In genomic region chr7:112426811-112427210, GRCm38 (mm10) we compare ENCODE assay signal across 9 mouse cellular contexts. TPM values are rescaled to one million over a fixed set of nuclear protein-coding genes. Genes with fewer than 3 reads are reported as not detected.
DNase-seq lines count a peak whose midpoint lies in the region; ATAC-seq and TF ChIP-seq lines count a peak whose summit lies in the region.
"Had no signal": no experiment of that assay in that cellular context is flagged by ENCODE, and none has a peak within 500 bp of the region (broad histone marks: within the 10 kb centered on the region; RNA-seq: fewer than 3 reads in every experiment).

No protein-coding gene starts in this region.

- H3K27ac ChIP-seq in lung, embryonic 14.5 days (ENCODE audit: low read depth): peak overlapping the region; percentile 100; the same call in 1 of the 2 replicates
- peak overlapping the region; percentile 98 for H3K27ac ChIP-seq in heart, postnatal 0 days (ENCODE audit: low read depth)
- H3K27ac ChIP-seq in neural tube, embryonic 13.5 days (replicated peaks): no peak overlapping the region

- H3K4me2 ChIP-seq in lung, embryonic 14.5 days: peak overlapping the region; percentile 83
- peak overlapping the region; percentile 71 for H3K4me2 ChIP-seq in heart, postnatal 0 days (ENCODE audit: low read depth, low read length)
- H3K4me2 ChIP-seq in neural tube, embryonic 13.5 days: peak overlapping the region; percentile 91

- H3K4me3 ChIP-seq in lung, embryonic 14.5 days (ENCODE audit: low read depth, low read length): peak overlapping the region; percentile 76; the same call in 1 of the 2 replicates
- H3K4me3 ChIP-seq in heart, postnatal 0 days (ENCODE audit: low read depth, low read length): peak overlapping the region; percentile 72; the same call in 1 of the 2 replicates
- no peak overlapping the region for H3K4me3 ChIP-seq in neural tube, embryonic 13.5 days

- TF ChIP-seq EP300 in heart, postnatal 0 days (IDR thresholded peaks at IDR 0.05; ENCODE audit: low read depth): no peak

- no peak for ATAC-seq in lung, embryonic 14.5 days (ENCODE audit: insufficient read depth)
- ATAC-seq in heart, postnatal 0 days (ENCODE audit: insufficient read depth, low read depth): no peak
- ATAC-seq in neural tube, embryonic 13.5 days (ENCODE audit: low read depth): no peak

- intact Hi-C loops in heart, postnatal 14 days (cut with DNase I): loop anchor here (5.0 kb wide), 1 partner anchor 35 kb away; no protein-coding TSS in a partner anchor

- no peaks in the 10 kb centered on the region for H3K27me3 ChIP-seq in lung, embryonic 14.5 days (ENCODE audit: insufficient read depth, low read length)
- H3K27me3 ChIP-seq in heart, postnatal 0 days (ENCODE audit: control insufficient read depth, insufficient read depth, low read length): no peaks in the 10 kb centered on the region
- H3K27me3 ChIP-seq in neural tube, embryonic 13.5 days: peaks cover 11% of the 10 kb centered on the region; the same call in 1 of the 2 replicates

- no peaks in the 10 kb centered on the region for H3K36me3 ChIP-seq in lung, embryonic 14.5 days (ENCODE audit: insufficient read depth)
- no peaks in the 10 kb centered on the region for H3K36me3 ChIP-seq in heart, postnatal 0 days (replicated peaks; ENCODE audit: control insufficient read depth, insufficient read depth, low read length)
- H3K36me3 ChIP-seq in neural tube, embryonic 13.5 days: no peaks in the 10 kb centered on the region

- H3K9me3 ChIP-seq in lung, embryonic 14.5 days (ENCODE audit: low read depth, low read length): no peaks in the 10 kb centered on the region
- H3K9me3 ChIP-seq in heart, postnatal 0 days (replicated peaks; ENCODE audit: control insufficient read depth, low read length): no peaks in the 10 kb centered on the region
- H3K9me3 ChIP-seq in neural tube, embryonic 13.5 days: no peaks in the 10 kb centered on the region

- peaks cover 10% of the 10 kb centered on the region for H3K4me1 ChIP-seq in lung, embryonic 14.5 days (ENCODE audit: insufficient read depth)
- peaks cover 13% of the 10 kb centered on the region for H3K4me1 ChIP-seq in heart, postnatal 0 days (ENCODE audit: control insufficient read depth, insufficient read depth)
- H3K4me1 ChIP-seq in neural tube, embryonic 13.5 days (replicated peaks): peaks cover 21% of the 10 kb centered on the region

- peak; percentile 90 for DNase-seq in heart, adult 11 months
- no peak for DNase-seq in heart, postnatal 14 days
- peak; percentile 38 for DNase-seq in lung, embryonic 14.5 days
- DNase-seq in lung, postnatal 10 days: no peak
- no peak for DNase-seq in heart, postnatal 0 days (ENCODE audit: low spot score)
- no peak for DNase-seq in frontal cortex, adult 2 months (ENCODE audit: extremely low spot score in 1 of 2, low spot score in 1 of 2)
- no peak for DNase-seq in layer of hippocampus, adult 9-11 months
- DNase-seq: cerebellum, adult 11-12 months had no signal

- WGBS in lung, embryonic 14.5 days: 36% methylated on average over 5 of the region's 5 CpGs
- WGBS in heart, postnatal 0 days: 41% methylated on average over 5 of the region's 5 CpGs
- 62% methylated on average over 5 of the region's 5 CpGs for WGBS in neural tube, embryonic 13.5 days

- peak overlapping the region; percentile 95 for H3K9ac ChIP-seq in lung, embryonic 14.5 days
- H3K9ac ChIP-seq in heart, postnatal 0 days (replicated peaks; ENCODE audit: low read depth, low read length): peak overlapping the region; percentile 89; the same call in 1 of the 2 replicates
- no peak overlapping the region for H3K9ac ChIP-seq in neural tube, embryonic 13.5 days

- TF ChIP-seq CTCF in lung, embryonic 14.5 days (IDR thresholded peaks at IDR 0.05; ENCODE audit: low read depth): no peak
- no peak for TF ChIP-seq CTCF in heart, postnatal 0 days (IDR thresholded peaks at IDR 0.05; ENCODE audit: low read depth)

RNA-seq across cellular contexts. Expression of gene Parva, which starts 0.5 kb away (rescaled TPM):
- 10 to 100 TPM; 69.1 to 69.4 TPM for total RNA-seq in heart, postnatal 14 days (2021)
- 102 and 105 TPM in 2 replicates for polyA plus RNA-seq in lung, embryonic 14.5 days (2014; fragmentation: Nextera tagmentation; extraction: Ambion mirVana)
- 46.7 and 53.0 TPM in 2 replicates for total RNA-seq in heart, postnatal 0 days (2014; rRNA removed; ENCODE audit: low replicate concordance)
- polyA plus RNA-seq in heart, postnatal 0 days (2015; fragmentation: Nextera tagmentation; extraction: Ambion mirVana): 39.7 and 41.6 TPM in 2 replicates
- polyA plus RNA-seq in neural tube, embryonic 13.5 days (2015; fragmentation: Nextera tagmentation; extraction: Ambion mirVana): 26.2 and 31.7 TPM in 2 replicates
- polyA plus RNA-seq in frontal cortex, adult 2 months (2012; rRNA removed): 40.7 and 43.7 TPM in 2 replicates

Comparison
In these comparisons a context has a peak if more than half of its experiments do, and no peak if none do; other contexts are left out.
1. DNase-seq: peak in heart, adult 11 months (single experiment) and lung, embryonic 14.5 days (single experiment); none in heart, postnatal 14 days (0 of 2), lung, postnatal 10 days (single experiment), heart, postnatal 0 days (single experiment), frontal cortex, adult 2 months (0 of 2) and layer of hippocampus, adult 9-11 months (single experiment).
2. Peak in every context shown above with its lines, with median percentiles within 50 percentile points of each other: H3K4me2 ChIP-seq.